Mouse (Mus musculus) urinary bladder, postnatal 25 days (tissue): ENCODE measurements around the gene Fcho1.

ENCODE experiments used
- DNase-seq: peaks from one replicate; pipeline ENCODE4 v3.0.0; 2022; ENCODE audit warnings: low spot score

Fcho1 gene

GRCm38 (mm10) chr8:71681369-71681915 lies 44.1 kb downstream of the Fcho1 start:
- DNase-seq: no peak

DNA sequence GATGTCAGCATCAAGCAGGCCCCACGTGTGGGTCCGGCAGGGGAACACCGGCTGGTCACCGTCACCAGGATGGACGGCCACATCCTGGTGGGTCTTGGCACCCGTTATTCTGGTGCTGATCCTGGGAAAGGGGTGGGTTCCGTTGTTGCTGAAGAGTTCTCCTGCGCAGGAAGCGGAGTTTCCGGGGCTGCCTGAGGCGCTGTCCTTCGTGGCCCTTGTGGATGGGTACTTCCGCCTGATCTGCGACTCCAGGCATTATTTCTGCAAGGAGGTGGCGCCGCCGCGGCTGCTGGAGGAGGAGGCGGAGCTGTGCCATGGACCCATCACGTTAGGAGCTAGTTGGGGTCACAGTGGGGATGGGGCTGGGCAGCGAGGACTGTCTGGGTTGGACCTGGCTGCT lies 45.0 kb downstream of the Fcho1 start:
- no peak for DNase-seq

GRCm38 (mm10) chr8:71679550-71680168 lies 45.9 kb downstream of the Fcho1 start:
- no peak for DNase-seq

DNA sequence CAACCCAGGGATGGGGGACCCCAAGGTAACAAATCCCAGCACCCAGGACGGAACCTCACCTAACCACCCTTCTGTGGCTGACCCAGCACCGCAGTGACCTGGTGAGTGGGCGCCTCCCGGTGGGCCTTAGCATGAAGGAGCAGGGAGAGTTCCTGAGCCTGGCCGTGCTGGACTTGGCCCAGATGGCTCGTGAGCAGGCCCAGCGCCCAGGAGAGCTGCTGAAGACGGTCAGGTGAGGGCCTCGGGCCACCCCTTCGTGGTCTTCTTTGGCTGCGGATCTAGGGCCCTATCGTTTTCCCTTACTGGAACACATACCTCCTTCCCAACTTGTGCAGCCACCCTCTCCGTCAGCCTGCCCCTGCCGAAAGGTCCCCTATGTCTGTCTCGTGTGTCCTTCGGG lies 46.4 kb downstream of the Fcho1 start:
- no peak for DNase-seq

- DNase-seq: no peak
These were observed 47.3 kb downstream of the Fcho1 start for GRCm38 (mm10) chr8:71678216-71678615.

DNA sequence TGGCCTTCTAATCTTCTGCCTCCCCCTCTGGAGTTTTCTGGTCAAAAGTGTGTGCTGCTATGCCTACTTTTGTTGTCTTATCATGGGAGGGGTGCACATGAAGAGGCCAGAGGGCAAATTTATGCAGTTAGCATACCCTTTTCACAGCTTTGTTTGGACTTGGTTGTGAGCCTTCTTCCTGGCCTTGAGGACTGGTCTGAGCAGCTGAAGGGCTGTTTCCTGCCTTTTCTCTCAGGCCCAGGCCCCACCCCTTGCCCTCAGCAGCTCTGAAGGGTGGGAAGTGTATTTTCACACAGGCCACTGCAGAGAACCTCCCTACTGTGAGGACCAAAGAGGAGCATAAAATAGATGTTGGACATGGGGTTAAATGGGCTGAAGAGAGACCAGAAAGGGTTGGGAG lies 48.0 kb downstream of the Fcho1 start:
- no peak for DNase-seq

GRCm38 (mm10) chr8:71676803-71677202 lies 48.7 kb downstream of the Fcho1 start:
- no peak for DNase-seq

- peak; percentile 52 for DNase-seq
These were observed 49.3 kb downstream of the Fcho1 start, which contains the start of gene Jak3 for GRCm38 (mm10) chr8:71676020-71676741. Gene Jak3 (plus strand): TSS chr8:71676296.

GRCm38 (mm10) chr8:71675456-71676019 lies 50.0 kb downstream of the Fcho1 start:
- no peak for DNase-seq

DNA sequence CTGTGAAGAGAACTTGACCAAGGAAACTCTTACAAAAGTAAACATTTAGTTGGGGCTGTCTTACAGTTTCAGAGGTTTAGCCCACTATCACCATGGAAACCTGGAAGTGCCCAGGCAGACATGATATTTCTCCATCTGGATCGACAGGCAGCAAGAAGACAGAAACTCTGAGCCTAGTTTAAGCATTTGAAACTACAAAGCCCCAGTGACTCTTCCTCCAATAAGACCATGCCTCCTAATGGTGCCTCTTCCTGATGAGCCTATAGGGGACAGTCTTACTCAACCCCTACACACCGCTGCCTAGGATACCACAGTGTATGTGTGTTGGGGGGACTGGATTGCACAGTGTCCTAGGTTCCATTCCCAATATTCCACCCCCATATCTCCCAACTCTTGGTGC lies 51.4 kb downstream of the Fcho1 start:
- DNase-seq: no peak

- no peak for DNase-seq
These were observed 53.3 kb downstream of the Fcho1 start for GRCm38 (mm10) chr8:71672168-71672735.

DNA sequence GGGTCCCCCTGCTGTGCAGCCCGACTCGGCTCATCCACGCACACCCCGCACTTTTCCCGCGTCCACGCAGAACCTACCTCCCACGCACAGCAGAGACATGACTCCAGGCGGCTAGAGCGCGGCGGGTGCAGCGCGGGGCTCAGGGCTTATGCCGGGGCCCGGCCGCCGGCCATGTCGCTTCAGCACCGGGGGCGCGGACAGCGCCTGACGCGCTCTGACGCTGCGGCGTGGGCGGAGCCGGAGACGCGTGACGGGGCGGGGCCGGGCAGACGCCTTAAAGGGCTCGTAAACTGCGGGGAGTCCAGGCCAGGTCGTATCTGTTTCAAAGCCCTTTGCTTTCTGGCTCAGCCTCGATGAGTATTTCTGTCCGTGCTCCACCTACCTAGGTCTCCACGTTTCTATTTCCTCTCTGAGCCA lies 54.0 kb downstream of the Fcho1 start, which contains the start of gene Unc13a:
TSS of gene Unc13a (minus strand) at position 209 of the 417 bp plus-strand sequence.
- peak; percentile 94 for DNase-seq

DNA sequence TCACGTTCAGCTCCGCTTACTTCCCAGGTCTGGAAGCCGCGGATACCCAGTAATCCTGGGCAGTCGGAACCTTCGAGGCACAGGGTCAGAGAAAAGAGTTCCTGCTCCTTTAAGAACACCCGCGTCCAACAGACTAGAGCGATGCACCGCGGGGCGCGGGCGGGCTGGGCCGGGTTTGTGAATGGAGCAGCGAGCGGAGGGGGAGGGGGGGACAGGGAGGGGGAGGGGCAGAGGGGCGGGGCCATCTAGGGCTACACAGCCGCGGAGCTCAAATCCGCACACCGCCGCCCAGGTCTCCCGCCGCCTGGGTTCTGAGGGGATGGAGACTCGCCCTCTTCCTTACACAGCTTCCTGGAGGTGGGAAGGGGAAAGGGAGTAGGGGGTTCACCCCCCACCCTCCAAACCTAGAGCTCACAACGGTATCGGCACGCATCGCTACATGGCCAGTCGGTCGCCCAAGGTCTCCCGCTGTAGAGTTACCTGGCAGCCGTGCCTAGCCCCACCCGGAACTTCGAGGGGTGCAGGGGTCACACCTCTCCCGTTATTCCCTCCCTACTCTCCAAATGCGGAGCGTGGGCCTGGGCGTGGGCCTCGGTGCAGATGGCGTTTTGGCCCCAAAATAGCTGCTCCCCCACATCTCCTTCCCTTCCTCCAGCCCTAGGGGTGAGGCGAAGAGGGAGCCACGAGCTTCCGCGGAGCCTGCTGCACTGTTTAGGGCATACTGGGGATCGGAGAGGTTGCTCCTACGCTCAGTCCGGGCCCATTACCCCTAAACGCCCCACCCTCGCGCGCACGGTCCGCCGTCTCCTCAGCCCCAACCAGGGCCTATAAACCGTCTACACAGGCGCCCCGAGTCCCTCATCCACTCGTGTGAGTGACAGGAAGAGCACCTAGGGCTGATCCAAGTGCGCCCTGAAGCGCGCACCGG lies 54.6 kb downstream of the Fcho1 start:
- DNase-seq: no peak

GRCm38 (mm10) chr8:71670198-71670597 lies 55.3 kb downstream of the Fcho1 start:
- no peak for DNase-seq

DNA sequence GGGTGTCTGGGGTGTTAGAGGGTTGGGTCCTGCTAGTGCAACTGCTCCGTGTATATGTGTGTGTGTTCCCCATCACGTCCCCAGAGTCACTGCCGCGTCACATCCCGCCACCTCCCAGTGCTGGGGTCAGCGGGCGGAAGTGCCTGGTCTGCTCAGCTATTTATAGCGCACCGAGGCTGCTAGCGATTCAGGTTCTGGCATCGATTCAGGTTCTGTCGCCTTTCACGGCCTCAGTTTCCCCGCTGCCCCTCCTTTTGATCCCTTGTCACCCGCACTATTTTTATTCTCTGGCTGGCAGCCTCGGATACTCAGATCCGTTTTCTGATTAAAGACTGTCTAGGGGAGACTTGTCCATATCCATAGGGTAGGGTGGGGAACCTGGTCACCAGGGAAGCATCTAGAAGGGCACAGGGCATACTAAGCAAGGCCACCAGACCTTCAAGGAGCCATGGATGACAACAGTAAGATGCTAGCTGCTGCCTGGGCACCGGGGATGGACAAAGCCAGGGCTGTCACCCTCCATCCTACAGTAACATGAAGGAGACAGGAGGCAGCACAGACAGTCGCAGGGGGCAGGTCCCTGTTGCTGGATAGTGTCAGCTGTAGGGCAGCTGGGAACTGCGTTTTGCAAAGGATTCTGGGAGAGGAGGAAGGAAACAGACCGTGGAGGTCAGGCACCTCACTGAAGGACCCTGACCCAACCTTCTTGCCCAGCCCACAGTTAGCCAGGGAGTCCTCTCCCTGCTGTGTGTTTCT lies 57.1 kb downstream of the Fcho1 start:
- no peak for DNase-seq

DNA sequence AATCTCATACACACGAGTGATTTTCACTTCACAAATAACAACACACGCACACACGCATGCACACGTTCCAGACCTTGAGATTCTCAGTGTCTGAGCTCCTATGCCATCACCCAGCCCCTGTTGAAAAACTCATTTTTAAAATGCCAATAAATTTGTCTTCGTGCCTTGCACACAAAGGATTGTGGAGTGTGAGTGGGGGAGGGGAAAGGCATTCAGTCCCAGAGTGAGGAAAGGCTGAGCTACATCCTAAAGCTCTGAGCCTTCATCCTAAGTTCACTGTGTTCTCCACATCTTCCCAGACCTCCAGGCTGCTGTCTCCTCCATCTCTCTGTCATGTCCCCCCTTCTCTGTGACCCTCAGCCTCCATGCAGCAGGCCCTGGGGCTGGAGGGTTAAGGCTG lies 58.3 kb downstream of the Fcho1 start:
- DNase-seq: no peak

- DNase-seq: no peak
These were observed 58.7 kb downstream of the Fcho1 start for GRCm38 (mm10) chr8:71666855-71667254.

DNA sequence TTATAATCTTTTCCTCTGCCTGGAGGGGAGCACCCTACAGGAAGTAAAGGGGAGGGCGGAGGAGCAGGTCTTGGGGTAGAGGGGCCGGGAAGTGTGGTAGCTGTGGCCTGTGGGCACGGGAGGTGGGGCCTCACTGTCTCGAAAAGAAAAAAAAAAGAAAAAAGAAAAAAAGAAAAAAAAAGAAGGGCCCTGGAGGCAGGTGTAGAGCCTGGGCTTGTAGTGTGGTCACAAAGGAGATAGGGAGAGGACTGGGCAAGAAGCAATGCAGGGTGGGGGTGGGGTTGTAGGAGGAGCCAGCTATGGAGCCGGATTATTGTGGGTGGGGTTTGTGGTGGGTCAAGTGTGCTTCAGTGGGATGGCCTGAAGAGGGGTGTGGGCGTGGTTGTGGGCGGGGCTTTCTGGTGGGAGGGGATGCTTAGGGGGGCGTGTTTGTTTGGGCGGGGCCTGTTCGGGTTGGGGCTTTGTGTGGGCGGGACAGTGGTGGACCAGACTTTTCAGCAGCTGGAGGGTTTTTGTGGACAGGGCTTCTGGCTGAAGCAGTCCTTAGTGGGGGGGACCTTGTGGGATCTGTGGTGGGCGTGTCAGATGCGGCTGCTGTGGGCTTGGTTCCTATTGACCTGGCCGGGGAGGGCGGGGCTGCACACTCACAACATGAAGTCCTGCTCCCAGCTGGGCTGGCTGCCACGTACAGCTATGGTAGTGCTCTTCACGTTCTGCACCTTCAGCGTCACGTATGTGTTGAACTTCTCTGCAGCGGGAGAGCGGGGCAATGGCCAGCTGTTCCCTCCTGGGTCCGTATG lies 60.0 kb downstream of the Fcho1 start:
- peak; percentile 61 for DNase-seq

DNA sequence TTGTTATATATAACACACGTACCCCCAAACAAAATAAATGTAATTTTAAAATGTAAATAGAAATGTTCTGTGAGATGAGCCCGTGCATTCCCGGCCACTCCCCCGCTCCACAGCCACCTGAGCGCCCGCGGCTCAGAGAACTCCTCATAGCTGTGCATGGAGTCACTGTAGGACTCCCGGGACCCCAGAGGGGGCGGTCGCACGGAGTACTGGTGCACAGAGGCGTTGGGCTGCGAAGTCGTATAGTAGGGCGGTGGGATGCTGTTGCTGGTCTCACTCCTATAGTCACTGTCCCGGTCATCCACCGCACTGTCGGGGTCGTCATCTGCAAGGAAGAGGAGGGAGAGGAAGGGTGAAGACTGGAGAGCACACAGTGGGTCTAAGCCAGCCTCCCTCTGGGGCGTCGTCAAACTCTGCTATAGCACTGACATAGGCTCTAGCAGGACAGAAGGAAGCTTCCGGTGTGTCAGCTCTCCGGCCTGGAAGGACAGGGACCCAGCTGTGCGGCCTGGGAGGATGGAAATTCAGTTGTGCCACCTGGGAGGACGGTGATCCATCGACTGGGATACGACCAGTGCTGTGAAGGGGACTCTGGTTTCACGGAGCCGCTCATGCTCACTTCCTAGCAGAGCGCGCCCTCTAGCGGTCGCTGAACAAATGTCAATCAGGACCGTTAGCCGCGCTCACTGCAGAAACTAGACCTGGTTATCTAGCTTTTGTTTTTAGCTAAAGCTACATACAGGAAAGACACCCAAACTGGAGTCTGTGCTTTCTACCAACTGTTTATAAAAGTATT lies 65.0 kb downstream of the Fcho1 start:
- DNase-seq: peak; percentile 88
